Comparison of ENCODE assay signal across 22 mouse cellular contexts in genomic region chr12:112814682-112815470, GRCm38 (mm10). TPM values are rescaled to one million over a fixed set of nuclear protein-coding genes. Genes with fewer than 3 reads are reported as not detected.
DNase-seq lines count a peak whose midpoint lies in the region; ATAC-seq lines count a peak whose summit lies in the region.
"Had no signal": no experiment of that assay in that cellular context is flagged by ENCODE, and none has a peak within 500 bp of the region (broad histone marks: within the 10 kb centered on the region; RNA-seq: fewer than 3 reads in every experiment).

No protein-coding gene starts in this region.

- peaks cover 7% of the 10 kb centered on the region; the same call in 1 of the 2 replicates for H3K4me1 ChIP-seq in kidney, embryonic 14.5 days (ENCODE audit: control insufficient read depth, insufficient read depth, low read length)
- no peaks in the 10 kb centered on the region for H3K4me1 ChIP-seq in embryonic facial prominence, embryonic 14.5 days (ENCODE audit: control insufficient read depth, insufficient read depth, low read length)
- H3K4me1 ChIP-seq in limb, embryonic 15.5 days: peaks cover 8% of the 10 kb centered on the region

- peaks cover 43% of the 10 kb centered on the region for H3K36me3 ChIP-seq in kidney, embryonic 14.5 days (ENCODE audit: control insufficient read depth, insufficient read depth, low read length)
- H3K36me3 ChIP-seq in embryonic facial prominence, embryonic 14.5 days (ENCODE audit: control insufficient read depth, insufficient read depth, low read length): peaks cover 24% of the 10 kb centered on the region
- peaks cover 64% of the 10 kb centered on the region for H3K36me3 ChIP-seq in limb, embryonic 15.5 days

- DNase-seq in cerebellum, adult 11-12 months: peak; percentile 2
- DNase-seq in cerebellum, postnatal 10 days: no peak
- peak; percentile 49 for DNase-seq in kidney, adult 18-20 months
- no peak for DNase-seq in embryonic facial prominence, embryonic 14.5 days (ENCODE audit: low spot score)
- DNase-seq in adrenal gland, adult 8-10 months: no peak
- no peak for DNase-seq in layer of hippocampus, postnatal 25 days (ENCODE audit: extremely low spot score in 1 of 2, low spot score in 1 of 2)
- DNase-seq: cerebellum, adult 9-11 months; gastrocnemius, postnatal 10 days; lung, adult 18-20 months; lung, postnatal 36 days; right cerebral cortex, postnatal 4 days; thymus, postnatal 14 days had no signal

- no peak overlapping the region for H3K9ac ChIP-seq in kidney, embryonic 14.5 days (ENCODE audit: low read depth, low read length)
- H3K9ac ChIP-seq in embryonic facial prominence, embryonic 14.5 days (ENCODE audit: low read depth, low read length): no peak overlapping the region
- no peak overlapping the region for H3K9ac ChIP-seq in limb, embryonic 15.5 days
- H3K9ac ChIP-seq: neural tube, embryonic 15.5 days had no signal

- no peak overlapping the region for H3K4me2 ChIP-seq in kidney, embryonic 14.5 days (replicated peaks; ENCODE audit: low read depth, low read length)
- H3K4me2 ChIP-seq in embryonic facial prominence, embryonic 14.5 days (ENCODE audit: low read depth, low read length): no peak overlapping the region
- H3K4me2 ChIP-seq in limb, embryonic 15.5 days: no peak overlapping the region
- H3K4me2 ChIP-seq: liver, embryonic 11.5 days; neural tube, embryonic 15.5 days had no signal

- no peak for ATAC-seq in kidney, embryonic 14.5 days (ENCODE audit: low FRiP score, low TSS enrichment)
- peak; percentile 69 for ATAC-seq in embryonic facial prominence, embryonic 14.5 days (ENCODE audit: low read depth)
- ATAC-seq in limb, embryonic 15.5 days (ENCODE audit: insufficient number of reproducible peaks, low FRiP score, low TSS enrichment, low read depth): no peak
- ATAC-seq: midbrain, embryonic 16.5 days had no signal

- no peaks in the 10 kb centered on the region for H3K27me3 ChIP-seq in kidney, embryonic 14.5 days (ENCODE audit: control insufficient read depth, insufficient read depth, low read length)
- H3K27me3 ChIP-seq in embryonic facial prominence, embryonic 14.5 days (replicated peaks; ENCODE audit: control insufficient read depth, insufficient read depth, low read length): no peaks in the 10 kb centered on the region
- H3K27me3 ChIP-seq in limb, embryonic 15.5 days: no peaks in the 10 kb centered on the region; the same call in 1 of the 2 replicates
- H3K27me3 ChIP-seq: neural tube, embryonic 15.5 days had no signal

- no peaks in the 10 kb centered on the region for H3K9me3 ChIP-seq in kidney, embryonic 14.5 days (ENCODE audit: control insufficient read depth, low read length)
- H3K9me3 ChIP-seq in embryonic facial prominence, embryonic 14.5 days (ENCODE audit: control insufficient read depth, low read length): no peaks in the 10 kb centered on the region
- no peaks in the 10 kb centered on the region for H3K9me3 ChIP-seq in limb, embryonic 15.5 days
- H3K9me3 ChIP-seq: neural tube, embryonic 15.5 days had no signal

- WGBS in kidney, embryonic 14.5 days: 79% methylated on average over 14 of the region's 14 CpGs
- WGBS in embryonic facial prominence, embryonic 14.5 days: 63% methylated on average over 14 of the region's 14 CpGs
- WGBS in limb, embryonic 15.5 days: 70% methylated on average over 14 of the region's 14 CpGs

- H3K27ac ChIP-seq in kidney, embryonic 14.5 days (ENCODE audit: low read depth, low read length): no peak overlapping the region
- no peak overlapping the region; the same call in 1 of the 2 replicates for H3K27ac ChIP-seq in embryonic facial prominence, embryonic 14.5 days (replicated peaks; ENCODE audit: low read depth, low read length)
- H3K27ac ChIP-seq in limb, embryonic 15.5 days: peak overlapping the region; percentile 64
- H3K27ac ChIP-seq: neural tube, embryonic 15.5 days had no signal

- no peak overlapping the region for H3K4me3 ChIP-seq in kidney, embryonic 14.5 days (ENCODE audit: low read length)
- no peak overlapping the region for H3K4me3 ChIP-seq in embryonic facial prominence, embryonic 14.5 days (ENCODE audit: low read depth, low read length)
- H3K4me3 ChIP-seq in limb, embryonic 15.5 days: no peak overlapping the region
- H3K4me3 ChIP-seq: neural tube, embryonic 15.5 days had no signal

RNA-seq across cellular contexts. Expression of gene Clba1, which starts 6.1 kb away (rescaled TPM):
- 8.5 and 8.9 TPM in 2 replicates for polyA plus RNA-seq in kidney, embryonic 14.5 days (2014; fragmentation: Nextera tagmentation; extraction: Ambion mirVana)
- 6.6 and 7.1 TPM in 2 replicates for polyA plus RNA-seq in embryonic facial prominence, embryonic 14.5 days (2014; fragmentation: Nextera tagmentation; extraction: Ambion mirVana)
- polyA plus RNA-seq in limb, embryonic 15.5 days (2015; fragmentation: Nextera tagmentation; extraction: Ambion mirVana): 5.9 and 6.4 TPM in 2 replicates
- 10 to 100 TPM; 10.6 to 16.1 (median 14.0) TPM for total RNA-seq in adrenal gland, adult 8-10 months (2022)
- 10 to 100 TPM; 13.5 to 14.7 TPM for total RNA-seq in layer of hippocampus, postnatal 25 days (2021)

RNA-seq across cellular contexts. Expression of gene Ahnak2, which starts 12.4 kb away (rescaled TPM):
- polyA plus RNA-seq in kidney, embryonic 14.5 days (2014; fragmentation: Nextera tagmentation; extraction: Ambion mirVana): 0.53 and 0.86 TPM in 2 replicates
- polyA plus RNA-seq in embryonic facial prominence, embryonic 14.5 days (2014; fragmentation: Nextera tagmentation; extraction: Ambion mirVana): 5.9 and 8.3 TPM in 2 replicates
- 9.4 and 9.8 TPM in 2 replicates for polyA plus RNA-seq in limb, embryonic 15.5 days (2015; fragmentation: Nextera tagmentation; extraction: Ambion mirVana)
- total RNA-seq in adrenal gland, adult 8-10 months (2022): 10 to 100 TPM in 3 of 4 experiments, 1 to 10 TPM in 1; 7.6 to 17.7 (median 14.5) TPM
- 1 to 10 TPM; 3.2 to 3.5 TPM for total RNA-seq in layer of hippocampus, postnatal 25 days (2021)
- total RNA-seq: megakaryocyte-erythroid progenitor cell, adult 5-6 weeks had no signal

RNA-seq across cellular contexts. Expression of gene Cdca4, which starts 14.3 kb away (rescaled TPM):
- 117 and 148 TPM in 2 replicates for polyA plus RNA-seq in kidney, embryonic 14.5 days (2014; fragmentation: Nextera tagmentation; extraction: Ambion mirVana)
- polyA plus RNA-seq in embryonic facial prominence, embryonic 14.5 days (2014; fragmentation: Nextera tagmentation; extraction: Ambion mirVana): 86.2 and 105 TPM in 2 replicates
- 105 TPM in 2 replicates for polyA plus RNA-seq in limb, embryonic 15.5 days (2015; fragmentation: Nextera tagmentation; extraction: Ambion mirVana)
- 10 to 100 TPM; 11.7 to 14.7 (median 13.6) TPM for total RNA-seq in adrenal gland, adult 8-10 months (2022)
- 1 to 10 TPM; 8.0 to 9.7 TPM for total RNA-seq in layer of hippocampus, postnatal 25 days (2021)

RNA-seq across cellular contexts. Expression of gene Gpr132, which starts 53.2 kb away (rescaled TPM):
- polyA plus RNA-seq in kidney, embryonic 14.5 days (2014; fragmentation: Nextera tagmentation; extraction: Ambion mirVana): 0.14 and 0.27 TPM in 2 replicates
- polyA plus RNA-seq in embryonic facial prominence, embryonic 14.5 days (2014; fragmentation: Nextera tagmentation; extraction: Ambion mirVana): 0.45 and 0.54 TPM in 2 replicates
- 0.20 and 0.41 TPM in 2 replicates for polyA plus RNA-seq in limb, embryonic 15.5 days (2015; fragmentation: Nextera tagmentation; extraction: Ambion mirVana)
- under 1 TPM; 0.42 to 0.80 (median 0.56) TPM for total RNA-seq in adrenal gland, adult 8-10 months (2022)
- total RNA-seq in layer of hippocampus, postnatal 25 days (2021): under 1 TPM in 1 of 2 experiments, not detected in 1; 0.10 TPM
- total RNA-seq: layer of hippocampus, postnatal 14 days; left cerebral cortex, postnatal 14 days had no signal
- polyA plus RNA-seq: forebrain, embryonic 11.5 days; hindbrain, embryonic 11.5 days; midbrain, embryonic 16.5 days had no signal

RNA-seq across cellular contexts. Expression of gene Pld4, which starts 54.4 kb away (rescaled TPM):
- 4.8 and 7.8 TPM in 2 replicates for polyA plus RNA-seq in kidney, embryonic 14.5 days (2014; fragmentation: Nextera tagmentation; extraction: Ambion mirVana)
- polyA plus RNA-seq in embryonic facial prominence, embryonic 14.5 days (2014; fragmentation: Nextera tagmentation; extraction: Ambion mirVana): 12.8 and 13.0 TPM in 2 replicates
- polyA plus RNA-seq in limb, embryonic 15.5 days (2015; fragmentation: Nextera tagmentation; extraction: Ambion mirVana): 13.1 and 14.5 TPM in 2 replicates
- total RNA-seq in adrenal gland, adult 8-10 months (2022): 10 to 100 TPM in 3 of 4 experiments, 1 to 10 TPM in 1; 9.1 to 21.7 (median 15.5) TPM
- total RNA-seq in layer of hippocampus, postnatal 25 days (2021): 10 to 100 TPM; 11.1 to 11.9 TPM

Comparison
In these comparisons a context has a peak if more than half of its experiments do, and no peak if none do; other contexts are left out.
1. DNase-seq: peak in cerebellum, adult 11-12 months (single experiment) and kidney, adult 18-20 months (single experiment); none in cerebellum, postnatal 10 days (0 of 2), embryonic facial prominence, embryonic 14.5 days (single experiment), adrenal gland, adult 8-10 months (single experiment) and layer of hippocampus, postnatal 25 days (0 of 2).